Mouse (Mus musculus) layer of hippocampus, adult 6 months (tissue): ENCODE measurements around the gene Slc36a4. TPM values are rescaled to one million over a fixed set of nuclear protein-coding genes. Genes with fewer than 3 reads are reported as not detected.

Source experiments
- long read RNA-seq, 2 experiments: library from polyadenylated mRNA; unstranded; transcript quantifications; one replicate each; pipeline ENCODE4 v2.0.0; 2019 to 2020
- polyA plus RNA-seq: library from polyadenylated mRNA; unstranded; fragments of <200 nt; fragmentation: Nextera tagmentation; gene quantifications from 2 replicates; pipeline ENCODE4 v1.2.3, GENCODE M21; 2021

Gene Slc36a4
- polyA plus RNA-seq, result 17.3 and 20.6 TPM in 2 replicates
- long read RNA-seq, experiment 1, full-length matches to known transcripts, result 13 of 40 reads
- long read RNA-seq, experiment 1, partial matches to known transcripts, result 3 of 40 reads
- long read RNA-seq, experiment 1, other reads (novel, unspliced or antisense), result 24 of 40 reads
- long read RNA-seq, experiment 2, full-length matches to known transcripts, result 73 of 162 reads
- long read RNA-seq, experiment 2, partial matches to known transcripts, result 19 of 162 reads
- long read RNA-seq, experiment 2, other reads (novel, unspliced or antisense), result 70 of 162 reads

DNA sequence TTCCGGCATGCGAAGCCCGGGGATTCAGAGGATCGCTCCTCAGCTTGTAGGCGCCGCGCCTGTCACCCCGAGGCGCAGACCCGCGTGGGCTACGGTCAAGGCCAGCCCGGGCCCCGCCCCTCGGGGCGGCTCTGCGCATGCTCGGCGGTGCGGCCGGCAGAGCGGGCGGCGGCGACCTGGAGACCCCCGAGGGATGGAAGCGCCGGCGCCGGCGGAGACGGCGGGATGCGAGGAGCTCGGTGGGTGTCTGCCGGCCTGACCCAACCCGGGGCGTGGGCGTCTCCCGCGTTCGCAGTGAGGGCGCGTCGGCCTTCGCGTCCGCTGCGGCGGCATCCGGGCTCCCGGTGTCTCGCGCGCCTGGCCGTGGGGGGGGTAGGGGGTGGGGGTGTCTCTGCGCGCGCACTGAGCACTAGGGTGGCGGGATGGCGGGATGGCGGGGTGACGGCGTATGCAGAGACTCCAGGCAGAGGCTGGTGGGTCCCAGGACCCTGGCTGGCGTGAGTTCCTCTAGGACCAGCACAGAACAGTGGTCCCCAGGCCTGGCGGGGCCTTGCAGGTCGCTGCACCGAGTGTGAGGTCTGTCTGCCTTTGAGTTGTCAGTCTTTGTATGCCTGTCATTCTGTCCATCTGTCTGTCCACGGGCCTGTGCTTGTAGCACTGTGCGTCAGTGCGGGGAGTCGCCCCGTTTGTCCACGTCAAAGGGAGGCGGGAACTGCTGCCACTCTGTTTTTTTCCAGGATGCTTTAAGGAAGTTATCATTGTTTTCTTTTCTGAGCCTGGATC lies at the start of gene Slc36a4:
Gene Slc36a4 (plus strand): TSS at position 140 of the 783 bp plus-strand sequence.

Other genes with a start within 250 kb of the Slc36a4 start
- 0.31 and 0.54 TPM in 2 replicates for gene Smco4, start 216.3 kb upstream of the Slc36a4 start, polyA plus RNA-seq
- 0.33 and 0.49 TPM in 2 replicates for gene Deup1, start 81.8 kb upstream of the Slc36a4 start, polyA plus RNA-seq
- not detected in 2 replicates for gene Mtnr1b, start 164.8 kb downstream of the Slc36a4 start, polyA plus RNA-seq